Mouse (Mus musculus) CD4-positive, CD25-positive, alpha-beta regulatory T cell, adult 4 months (primary cell): ENCODE results near the gene Txn1. TPM values are rescaled to one million over a fixed set of nuclear protein-coding genes. Genes with fewer than 3 reads are reported as not detected.

Experiments used
- ATAC-seq: one replicate; pipeline ENCODE4 v1.8.0; 2017
- polyA plus RNA-seq, 2 experiments: library from polyadenylated mRNA; unstranded; fragments of 100-300 nt; shearing (Covaris generic); gene quantifications; one replicate each; pipeline ENCODE4 v1.2.1; 2017

The Txn1 gene
- polyA plus RNA-seq, 2 experiments from 2014 or later, result 96.6 to 129 TPM

- ATAC-seq, result no peak
Measured at GRCm38 (mm10) chr4:57895902-57896301, 60.3 kb downstream of the Txn1 start.

GRCm38 (mm10) chr4:57895140-57895539, 61.1 kb downstream of the Txn1 start:
- no peak for ATAC-seq

Other genes starting within 250 kb of the Txn1 start
- gene Akap2, start 238.8 kb downstream of the Txn1 start, polyA plus RNA-seq, result 1 to 10 TPM; 4.3 to 4.5 TPM
- 10 to 100 TPM in 1 of 2 experiments, 1 to 10 TPM in 1; 9.2 to 13.9 TPM for gene D630039A03Rik, start 40.1 kb downstream of the Txn1 start, polyA plus RNA-seq
- gene Txndc8, start 52.7 kb upstream of the Txn1 start, polyA plus RNA-seq, result not detected